Mouse (Mus musculus) hindbrain, postnatal 0 days (tissue): Measurements from ENCODE around the gene 6430571L13Rik. TPM values are rescaled to one million over a fixed set of nuclear protein-coding genes. Genes with fewer than 3 reads are reported as not detected.
A peak's percentile ranks its signal among the peaks of the same experiment; 100 is the strongest.

Source experiments
- ATAC-seq: fragments of 200-750 bp; cut with Nextera tagmentation; 2 replicates; pipeline ENCODE4 v1.8.0; 2017; ENCODE audit warnings: mild to moderate bottlenecking, moderate TSS enrichment, moderate library complexity
- DNase-seq: peaks from one replicate; pipeline ENCODE4 v3.0.0-alpha.2; 2015; ENCODE audit warnings: low spot score
- H3K27ac ChIP-seq: fragments of 300-500 bp; sonication (generic); 2 replicates; pipeline ENCODE4 v1.5.1; 2014; ENCODE audit warnings: mild to moderate bottlenecking
- H3K27me3 ChIP-seq: fragments of 300-500 bp; sonication (generic); 2 replicates; pipeline ENCODE4 v1.6.1; 2014; ENCODE audit warnings: low read length, mixed read lengths; ENCODE audit not compliant: insufficient read depth
- H3K36me3 ChIP-seq: fragments of 300-500 bp; sonication (generic); 2 replicates; pipeline ENCODE4 v1.6.1; 2014; ENCODE audit warnings: low read length, mixed read lengths; ENCODE audit not compliant: insufficient read depth
- H3K4me1 ChIP-seq: fragments of 300-500 bp; sonication (generic); 2 replicates; pipeline ENCODE4 v1.6.1; 2014; ENCODE audit warnings: antibody characterized with exemption, low read length, mixed read lengths; ENCODE audit not compliant: insufficient read depth
- H3K4me2 ChIP-seq: fragments of 300-500 bp; sonication (generic); 2 replicates; pipeline ENCODE4 v1.6.1; 2014; ENCODE audit warnings: low read depth, mild to moderate bottlenecking, low read length, moderate library complexity, mixed read lengths
- H3K4me3 ChIP-seq: fragments of 300-500 bp; sonication (generic); 2 replicates; pipeline ENCODE4 v1.5.1; 2014; ENCODE audit warnings: low read length
- H3K9ac ChIP-seq: fragments of 300-500 bp; sonication (generic); replicated peaks from 2 replicates; pipeline ENCODE4 v1.6.1; 2014; ENCODE audit warnings: mild to moderate bottlenecking, low read length, moderate library complexity, mixed read lengths
- H3K9me3 ChIP-seq: fragments of 300-500 bp; sonication (generic); 2 replicates; pipeline ENCODE4 v1.6.1; 2016; ENCODE audit warnings: low read length, mixed read lengths
- CTCF ChIP-seq: IDR thresholded peaks from 2 replicates; pipeline ENCODE4 v1.5.1; 2016; ENCODE audit warnings: antibody characterized with exemption, control low read depth, low read depth
- WGBS: fragments of 180-500 bp; shearing (Covaris S2); extraction: QIAGEN DNeasy Blood & Tissue Kit; methylation state at CpG from one replicate; pipeline ENCODE4 v1.1.7; 2014; 5-methylcytosine and 5-hydroxymethylcytosine counted together
- polyA plus RNA-seq: library from polyadenylated mRNA; unstranded; fragments of >200 nt; fragmentation: Nextera tagmentation; extraction: Ambion mirVana; gene quantifications from 2 replicates; pipeline ENCODE4 v1.2.1, GENCODE M21; 2015
- total RNA-seq: library from RNA; depleted of rRNA; stranded (reverse); fragments of >200 nt; gene quantifications from 2 replicates; pipeline ENCODE4 v1.2.3, GENCODE M21; 2014

The 6430571L13Rik gene
- total and polyA plus RNA-seq, 2 experiments from 2014 or later = 11.2 to 12.5 TPM

- Histone ChIP-seq H3K9me3 (no peaks in the 10 kb centered on the region), H3K4me1 (no peaks in the 10 kb centered on the region), H3K27ac (no peak overlapping the region), H3K9ac (no peak overlapping the region), H3K27me3 (no peaks in the 10 kb centered on the region), H3K4me2 (no peak overlapping the region), H3K36me3 (no peaks in the 10 kb centered on the region), H3K4me3 (no peak overlapping the region)
- ATAC-seq = no peak
- TF ChIP-seq CTCF = no peak
- DNase-seq = no peak
- 75% methylated on average over 5 of the region's 5 CpGs for WGBS
Observed at GRCm38 (mm10) chr9:107309600-107309999, 30.8 kb upstream of the 6430571L13Rik start.

GRCm38 (mm10) chr9:107312811-107313584, 27.4 kb upstream of the 6430571L13Rik start:
- 69% methylated on average over 10 of the region's 10 CpGs for WGBS
- H3K9ac ChIP-seq = no peak overlapping the region
- no peak for TF ChIP-seq CTCF
- ATAC-seq (no peak), DNase-seq (no peak)
- H3K9me3 ChIP-seq = no peaks in the 10 kb centered on the region
- H3K4me2 ChIP-seq = no peak overlapping the region
- no peak overlapping the region for H3K27ac ChIP-seq
- no peak overlapping the region for H3K4me3 ChIP-seq
- no peaks in the 10 kb centered on the region for H3K27me3 ChIP-seq
- H3K4me1 ChIP-seq = no peaks in the 10 kb centered on the region
- H3K36me3 ChIP-seq = no peaks in the 10 kb centered on the region

- DNase-seq = no peak
- H3K36me3 ChIP-seq = no peaks in the 10 kb centered on the region
- H3K9me3 ChIP-seq = no peaks in the 10 kb centered on the region
- 85% methylated on average over 3 of the region's 3 CpGs for WGBS
- no peak for TF ChIP-seq CTCF
- no peak overlapping the region for H3K4me2 ChIP-seq
- H3K27ac ChIP-seq = no peak overlapping the region
- no peak overlapping the region for H3K4me3 ChIP-seq
- ATAC-seq = no peak
- no peak overlapping the region for H3K9ac ChIP-seq
- H3K27me3 ChIP-seq = no peaks in the 10 kb centered on the region
- H3K4me1 ChIP-seq = no peaks in the 10 kb centered on the region
Observed at GRCm38 (mm10) chr9:107313926-107314325, 26.5 kb upstream of the 6430571L13Rik start.

- no peak for TF ChIP-seq CTCF
- Histone ChIP-seq H3K27ac (no peak overlapping the region), H3K4me1 (no peaks in the 10 kb centered on the region), H3K4me3 (no peak overlapping the region), H3K27me3 (no peaks in the 10 kb centered on the region), H3K4me2 (no peak overlapping the region), H3K9me3 (no peaks in the 10 kb centered on the region), H3K9ac (no peak overlapping the region), H3K36me3 (no peaks in the 10 kb centered on the region)
- 75% methylated on average over 2 of the region's 2 CpGs for WGBS
- no peak for DNase-seq
- ATAC-seq = no peak
Observed at GRCm38 (mm10) chr9:107315791-107316190, 24.6 kb upstream of the 6430571L13Rik start.

- TF ChIP-seq CTCF = no peak
Observed at GRCm38 (mm10) chr9:107322461-107323050, 17.8 kb upstream of the 6430571L13Rik start.

GRCm38 (mm10) chr9:107323558-107323957, 16.8 kb upstream of the 6430571L13Rik start:
- no peak for TF ChIP-seq CTCF
- DNase-seq (peak; percentile 79), ATAC-seq (peak; percentile 76)
- H3K4me3 ChIP-seq = no peak overlapping the region
- H3K4me1 ChIP-seq = no peaks in the 10 kb centered on the region
- no peak overlapping the region for H3K4me2 ChIP-seq
- H3K9me3 ChIP-seq = no peaks in the 10 kb centered on the region
- no peaks in the 10 kb centered on the region for H3K36me3 ChIP-seq
- no peaks in the 10 kb centered on the region for H3K27me3 ChIP-seq
- 51% methylated on average over 6 of the region's 6 CpGs for WGBS
- H3K9ac ChIP-seq = no peak overlapping the region
- H3K27ac ChIP-seq = no peak overlapping the region

More at GRCm38 (mm10) chr9:107322461-107323050, 17.8 kb upstream of the 6430571L13Rik start:
- Histone ChIP-seq H3K9me3 (no peaks in the 10 kb centered on the region), H3K27ac (no peak overlapping the region), H3K36me3 (no peaks in the 10 kb centered on the region), H3K27me3 (no peaks in the 10 kb centered on the region), H3K4me1 (no peaks in the 10 kb centered on the region), H3K9ac (no peak overlapping the region), H3K4me2 (no peak overlapping the region), H3K4me3 (no peak overlapping the region)
- DNase-seq (no peak), ATAC-seq (no peak)
- 81% methylated on average over 8 of the region's 8 CpGs for WGBS
